Mouse (Mus musculus): ENCODE measurements around the gene Magi2.
"Not testable (repeated sequence)": the region's sequence is repeated elsewhere in the genome, so short reads cannot be mapped to it uniquely, and the experiment has no call there.

The Magi2 gene

DNA sequence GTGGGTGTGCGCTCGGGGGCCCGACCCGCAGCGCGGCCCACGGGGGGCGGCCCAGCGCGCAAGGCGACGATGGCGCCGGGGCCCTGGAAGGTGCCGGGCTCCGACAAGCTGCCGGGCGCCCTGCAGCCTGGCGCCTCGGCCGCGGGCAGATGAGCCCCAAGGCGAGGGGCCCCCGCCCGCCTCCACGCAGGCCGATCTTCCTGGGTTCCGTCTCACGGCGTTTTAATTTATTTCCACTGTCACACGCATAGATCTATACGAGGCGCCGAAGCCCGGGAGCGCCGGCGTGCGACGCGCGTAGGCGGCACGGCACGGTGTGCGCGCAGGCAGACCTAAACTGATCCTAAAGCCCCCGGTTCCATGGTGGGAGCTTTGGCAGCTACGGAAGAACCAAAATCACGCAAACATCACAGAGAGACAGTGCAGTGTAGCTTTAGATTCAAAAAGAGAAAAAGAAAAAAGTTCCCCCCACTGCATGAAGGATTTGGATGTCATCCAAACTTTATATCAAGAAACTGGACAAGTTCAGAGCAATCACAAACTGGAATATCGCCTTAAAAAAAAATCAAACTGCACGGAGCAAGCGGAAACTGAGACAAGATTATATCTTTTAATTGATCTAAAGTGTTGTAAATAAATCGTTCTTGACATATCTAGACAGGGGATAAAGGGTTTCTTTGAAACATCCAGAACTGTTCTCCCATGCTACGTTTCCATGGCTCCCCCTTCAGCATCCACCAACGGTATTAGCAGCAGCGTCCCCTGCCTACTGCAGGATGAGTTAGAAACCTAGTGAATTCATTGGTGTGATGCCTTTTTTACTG, 1475.9 kb downstream of the Magi2 start:
- DNase-seq (ENCODE audit: low spot score in 2 of 2): peak in 1 of 2 experiments; percentile 52

DNA sequence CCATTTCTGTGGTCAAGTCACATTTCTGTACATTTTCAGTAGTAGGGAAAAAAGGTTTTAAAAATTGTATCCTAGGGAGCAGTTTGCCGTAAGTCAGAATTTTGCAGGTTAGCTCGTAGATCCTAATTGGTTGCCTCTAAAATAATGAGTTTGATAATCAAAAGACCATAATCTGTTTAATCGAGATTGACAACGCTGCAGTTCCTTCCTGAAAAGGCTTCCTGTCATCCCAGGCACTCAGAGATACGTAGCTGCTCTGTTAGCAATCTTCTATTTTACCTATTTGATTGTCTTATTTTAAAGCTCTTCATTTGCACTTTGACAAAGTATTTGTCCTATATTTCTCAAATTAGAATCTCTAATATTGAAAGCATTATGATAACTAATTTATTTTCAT, 1476.5 kb downstream of the Magi2 start:
- no peak for DNase-seq (ENCODE audit: low spot score in 2 of 2)

DNA sequence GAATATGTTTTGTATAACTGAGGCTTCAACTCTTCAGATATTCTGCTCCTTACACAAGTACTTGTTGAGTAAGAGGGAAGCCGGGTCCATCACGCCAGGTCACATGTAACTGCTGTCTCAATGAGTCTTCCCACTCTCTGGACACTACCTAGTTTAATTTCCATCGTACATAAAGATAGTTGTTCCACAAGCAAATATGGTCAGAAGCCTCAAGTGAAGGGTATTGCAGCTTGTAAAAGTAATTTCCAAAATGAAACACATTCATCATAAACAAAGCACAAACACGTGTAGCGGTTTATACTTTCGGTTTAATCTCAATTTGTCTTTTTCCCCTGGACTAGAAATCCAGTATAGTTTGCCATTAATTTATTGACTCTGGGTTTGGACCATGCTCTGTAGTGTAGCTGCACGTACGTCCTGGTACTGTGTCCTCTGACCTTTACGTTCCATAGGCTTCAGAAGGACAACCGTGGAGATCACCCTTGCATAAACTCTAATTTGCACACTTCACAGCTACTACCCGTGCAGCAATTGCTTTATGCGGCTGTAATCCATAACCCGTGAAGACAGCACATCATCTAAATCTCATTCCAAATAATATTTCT, 1477.2 kb downstream of the Magi2 start:
- no peak for DNase-seq (ENCODE audit: low spot score in 2 of 2)

DNA sequence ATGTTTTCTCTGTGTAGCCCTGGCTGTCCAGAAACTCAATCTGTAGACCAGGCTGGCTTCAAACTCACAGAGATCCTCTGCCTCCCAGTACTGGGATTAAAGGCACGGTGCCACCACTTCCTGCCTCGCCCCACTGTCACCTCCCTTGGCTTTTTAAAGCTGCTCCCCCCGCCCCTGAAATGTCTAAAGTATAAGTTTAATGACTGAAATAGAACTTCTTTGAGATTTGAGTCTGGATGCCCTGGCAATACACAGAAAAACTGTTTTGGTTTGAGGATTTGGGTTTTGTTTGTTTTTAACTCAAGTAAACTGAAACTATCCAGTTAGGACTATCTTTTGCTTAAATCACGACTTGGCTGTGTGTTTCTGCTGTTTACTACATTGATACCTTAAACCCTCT, 1478.0 kb downstream of the Magi2 start:
- no peak for DNase-seq (ENCODE audit: low spot score in 2 of 2)

DNA sequence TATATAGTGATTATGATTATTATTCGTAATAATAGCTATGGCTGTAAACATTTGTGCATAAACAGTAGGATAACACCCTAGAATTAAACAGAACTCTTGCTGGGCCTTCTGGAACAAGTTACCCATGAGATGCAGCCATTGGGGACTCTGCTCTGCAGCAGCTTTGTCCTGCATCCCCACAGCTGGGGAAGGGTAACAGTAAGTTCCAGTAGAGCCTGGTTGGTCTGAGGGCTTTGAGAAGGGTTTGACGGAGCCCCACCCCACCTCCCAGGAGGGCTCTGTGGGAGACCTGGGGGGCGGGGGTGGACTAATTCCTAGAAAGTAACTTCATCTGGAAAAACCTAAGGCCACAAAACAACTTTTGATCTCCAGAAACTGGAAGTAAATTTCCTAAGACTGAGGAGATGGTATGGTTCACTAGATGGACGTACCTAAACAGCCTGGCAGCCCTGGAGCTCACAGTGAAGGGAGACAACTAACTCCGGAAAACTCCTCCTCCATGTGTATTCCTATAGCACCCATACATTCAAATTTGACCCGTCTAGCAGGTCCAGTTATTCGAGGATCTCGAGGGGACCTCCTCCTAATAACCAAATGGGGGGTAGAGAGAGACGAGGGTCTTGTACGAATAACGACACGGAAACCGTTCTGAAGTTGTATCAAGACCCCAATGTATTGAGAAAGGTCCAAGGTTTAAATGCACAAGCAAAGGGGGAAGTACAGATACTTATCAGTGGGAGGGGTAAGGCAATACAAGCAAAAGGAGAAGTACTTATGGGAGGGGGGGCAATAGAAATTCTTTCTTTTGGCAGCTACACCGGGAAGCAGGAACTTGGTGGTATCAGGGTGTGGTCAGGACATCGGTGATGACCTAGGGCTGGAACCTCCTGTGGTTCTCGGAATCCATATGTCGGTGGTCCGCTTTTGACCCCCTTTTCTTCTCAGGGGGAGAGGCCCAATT, 1479.8 kb downstream of the Magi2 start:
- not testable (repeated sequence) for DNase-seq (ENCODE audit: low spot score in 2 of 2)

DNA sequence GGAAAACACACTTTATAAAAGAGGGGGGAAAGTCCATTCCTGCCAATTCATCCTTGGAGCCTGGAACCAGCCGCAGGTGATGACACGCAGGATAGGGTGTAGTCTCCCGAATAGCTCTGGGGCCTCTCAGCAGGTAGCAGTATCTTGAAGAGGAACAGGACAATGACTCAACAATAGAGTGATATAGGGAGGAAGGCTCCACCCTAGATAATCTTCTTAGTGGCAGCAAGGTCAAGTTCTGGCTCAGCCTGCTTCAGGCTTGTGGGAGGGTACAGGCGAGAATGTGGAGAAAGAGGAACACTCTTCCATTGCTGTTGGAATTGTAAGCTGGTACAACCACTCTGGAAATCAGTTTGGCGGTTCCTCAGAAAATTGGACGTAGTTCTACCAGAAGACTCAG, 1484.0 kb downstream of the Magi2 start:
- DNase-seq (ENCODE audit: low spot score in 2 of 2): not testable (repeated sequence)

DNA sequence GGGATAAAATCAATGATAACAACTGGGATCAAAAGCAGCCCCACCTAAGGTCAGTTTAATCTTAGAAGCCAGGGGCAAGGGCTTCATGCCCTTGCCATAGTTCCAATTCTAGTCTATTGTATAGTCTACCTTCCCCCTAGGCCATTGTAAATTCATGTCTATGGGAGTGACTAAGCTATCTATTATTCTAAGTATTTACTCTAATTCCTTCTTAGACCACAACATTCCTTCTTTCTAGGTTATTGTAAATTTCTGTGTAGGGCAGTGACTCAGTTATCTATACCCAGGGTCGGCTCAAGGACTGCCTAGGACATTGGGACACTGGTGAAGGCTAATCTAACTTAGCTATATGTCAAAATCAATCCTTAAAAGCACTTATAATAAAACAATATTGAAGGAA, 1487.8 kb downstream of the Magi2 start:
- DNase-seq (ENCODE audit: low spot score in 2 of 2): not testable (repeated sequence)

DNA sequence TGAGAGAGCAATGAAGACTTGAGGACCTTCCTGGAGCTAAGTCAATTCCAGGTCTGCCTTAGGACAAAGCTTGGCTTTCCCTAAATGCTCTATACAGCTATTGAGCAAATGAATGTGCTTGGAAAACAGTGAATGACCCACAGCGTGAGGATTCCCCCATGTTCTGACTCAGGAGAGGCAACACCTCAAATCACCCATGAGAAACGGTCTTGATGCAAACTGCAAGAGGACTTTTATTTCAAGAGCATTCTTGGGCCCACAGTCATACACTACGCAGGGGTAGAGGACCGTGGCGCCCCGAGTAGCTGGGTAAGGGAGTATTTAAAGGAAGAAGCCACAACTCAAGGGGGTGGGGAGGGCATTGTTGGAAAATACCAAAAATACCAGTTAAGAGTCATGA, 1489.1 kb downstream of the Magi2 start:
- DNase-seq (ENCODE audit: low spot score in 2 of 2): not testable (repeated sequence)

DNA sequence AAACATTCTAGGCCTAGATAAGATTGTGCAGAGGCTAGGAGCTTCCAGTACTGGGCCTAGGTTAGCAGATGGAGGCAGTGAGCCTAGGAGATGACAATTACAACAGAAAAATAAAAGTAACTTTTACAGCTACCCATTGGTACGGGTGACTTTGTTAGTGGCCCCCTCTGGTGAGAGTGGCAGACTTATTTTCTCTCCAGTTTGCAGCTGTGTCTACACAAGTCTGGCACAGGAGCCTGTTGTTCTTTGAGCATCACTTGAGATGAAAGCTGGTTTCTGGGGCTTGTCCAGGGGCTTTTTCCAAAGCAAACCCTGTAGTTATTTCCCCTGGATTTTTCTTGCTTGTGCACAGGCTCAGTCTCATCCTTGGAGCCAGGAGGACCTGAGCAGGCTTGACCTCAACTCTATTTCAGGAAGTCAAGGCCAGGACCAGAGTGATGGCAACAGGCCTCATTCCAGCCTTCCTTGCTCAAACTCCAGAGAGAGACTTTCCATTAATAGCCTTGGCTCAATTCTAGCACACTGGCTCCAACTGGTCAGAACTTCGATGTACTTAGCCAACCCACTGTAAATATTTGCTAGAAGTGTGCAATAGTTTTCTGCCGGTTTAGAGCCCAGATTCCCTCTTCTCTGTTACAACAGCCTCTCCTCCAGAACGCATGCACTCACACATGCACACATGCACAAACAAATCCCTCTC, 1493.5 kb downstream of the Magi2 start:
- no peak for DNase-seq (ENCODE audit: low spot score in 2 of 2)

DNA sequence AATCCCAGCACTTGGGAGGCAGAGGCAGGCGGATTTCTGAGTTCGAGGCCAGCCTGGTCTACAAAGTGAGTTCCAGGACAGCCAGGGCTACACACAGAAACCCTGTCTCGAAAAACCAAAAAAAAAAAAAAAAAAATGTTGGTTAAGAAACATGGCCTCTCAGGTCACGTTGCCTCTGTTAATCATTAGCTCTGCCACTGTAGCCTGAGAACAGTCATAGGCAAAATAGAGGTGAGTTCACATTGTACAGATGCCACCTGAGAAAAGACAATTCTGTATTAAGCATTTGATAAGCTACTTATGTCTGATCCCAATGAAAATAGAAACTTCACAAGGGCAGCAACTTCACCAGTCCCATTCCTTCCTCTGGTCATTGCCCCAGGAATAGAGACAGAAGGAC, 1496.4 kb downstream of the Magi2 start:
- DNase-seq (ENCODE audit: low spot score in 2 of 2): not testable (repeated sequence)

DNA sequence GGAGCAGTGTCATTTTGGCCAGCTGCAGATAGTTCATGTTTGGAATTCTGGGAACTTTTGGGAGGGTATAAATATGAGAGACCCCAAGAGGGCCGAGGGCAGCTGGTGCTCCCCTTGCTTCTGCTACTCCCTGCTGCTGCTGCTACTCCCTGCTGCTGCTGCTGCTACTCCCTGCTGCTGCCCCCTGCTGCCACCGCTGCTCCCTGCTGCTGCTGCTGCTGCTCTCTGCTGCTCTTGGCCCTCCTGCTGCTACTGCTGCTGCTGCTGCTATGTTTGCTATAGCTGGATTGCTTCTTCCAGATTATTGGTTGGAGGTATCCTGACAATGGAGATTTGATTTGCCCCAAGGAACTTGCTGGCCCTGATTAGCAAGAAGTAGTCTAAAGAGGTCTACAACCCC, 1512.0 kb downstream of the Magi2 start:
- no peak for DNase-seq (ENCODE audit: low spot score in 2 of 2)

DNA sequence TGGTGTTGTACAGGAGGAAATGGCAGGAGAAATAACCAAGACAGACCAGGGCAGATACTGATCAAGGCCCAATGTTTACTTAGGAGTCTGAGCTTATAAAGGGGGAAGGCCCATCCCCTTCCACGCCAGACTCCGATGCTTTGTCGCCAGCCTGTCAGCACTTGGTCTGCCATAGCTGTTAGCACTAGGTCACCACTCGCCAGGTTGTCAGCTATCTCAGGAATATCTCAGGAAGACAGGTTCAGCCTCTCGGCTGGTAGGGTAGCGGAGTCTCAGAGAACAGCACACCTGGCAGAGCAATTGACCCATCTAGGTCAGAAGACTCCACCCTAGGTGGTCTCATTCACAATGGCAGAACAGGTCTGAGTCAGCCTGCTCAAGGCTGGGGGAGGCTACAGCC, 1514.4 kb downstream of the Magi2 start:
- no peak for DNase-seq (ENCODE audit: low spot score in 2 of 2)

DNA sequence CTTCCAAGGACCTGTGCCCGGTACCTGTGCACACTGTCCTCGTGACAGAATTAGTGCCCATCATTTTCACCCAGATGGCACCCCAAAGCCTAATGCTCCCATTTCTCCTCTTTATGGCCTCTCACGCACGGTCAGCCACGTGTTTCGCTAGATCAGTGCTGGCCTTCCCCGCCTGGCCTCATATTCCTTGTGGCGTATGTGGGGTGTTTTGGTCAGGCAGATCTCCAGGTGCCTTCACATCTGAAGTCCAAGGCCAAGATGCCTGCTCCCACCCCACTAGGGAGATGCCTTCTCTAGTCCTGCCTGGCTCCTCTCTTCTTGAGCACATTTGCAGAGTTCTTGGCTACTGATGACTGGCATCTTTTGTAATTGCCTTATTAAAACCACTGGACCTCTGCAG, 1515.1 kb downstream of the Magi2 start:
- DNase-seq (ENCODE audit: low spot score in 2 of 2): no peak

DNA sequence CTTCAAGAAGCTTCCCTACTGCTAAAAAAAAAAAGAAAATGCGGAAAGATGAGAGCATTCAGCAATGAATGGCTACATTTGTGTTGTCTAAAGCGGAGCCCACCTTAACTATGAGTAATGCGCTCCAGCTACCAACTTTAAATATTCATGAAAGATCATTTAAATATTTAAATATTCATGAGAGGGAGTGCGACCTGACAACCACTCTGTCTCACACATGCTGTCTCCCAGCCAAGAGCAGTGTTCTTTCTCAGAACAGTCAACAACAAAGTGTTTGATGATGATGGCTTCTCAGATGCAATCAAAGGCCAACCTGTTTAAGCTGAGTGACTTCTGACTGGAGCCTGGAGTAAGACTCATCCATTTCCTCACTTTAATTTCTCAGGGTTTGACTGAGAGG, 1521.3 kb downstream of the Magi2 start:
- no peak for DNase-seq (ENCODE audit: low spot score in 2 of 2)

DNA sequence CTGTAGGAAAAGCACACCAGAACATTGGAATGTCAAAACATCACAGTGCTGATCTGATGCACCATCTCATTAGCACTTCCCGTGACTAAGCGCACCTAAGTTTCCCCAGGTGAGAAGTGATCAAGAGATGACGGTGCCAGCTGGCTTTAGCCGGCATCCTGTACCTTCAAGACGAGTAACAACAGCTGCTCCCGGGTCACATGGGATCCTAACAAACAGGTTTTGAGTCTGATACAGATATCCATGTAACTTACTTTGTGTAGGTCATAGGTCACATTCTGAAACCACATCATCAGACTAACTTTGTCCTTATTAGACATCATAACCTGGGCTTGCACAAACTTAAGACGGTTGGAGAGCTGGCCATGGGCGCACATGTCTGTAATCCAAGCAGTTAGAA, 1522.0 kb downstream of the Magi2 start:
- no peak for DNase-seq (ENCODE audit: low spot score in 2 of 2)

DNA sequence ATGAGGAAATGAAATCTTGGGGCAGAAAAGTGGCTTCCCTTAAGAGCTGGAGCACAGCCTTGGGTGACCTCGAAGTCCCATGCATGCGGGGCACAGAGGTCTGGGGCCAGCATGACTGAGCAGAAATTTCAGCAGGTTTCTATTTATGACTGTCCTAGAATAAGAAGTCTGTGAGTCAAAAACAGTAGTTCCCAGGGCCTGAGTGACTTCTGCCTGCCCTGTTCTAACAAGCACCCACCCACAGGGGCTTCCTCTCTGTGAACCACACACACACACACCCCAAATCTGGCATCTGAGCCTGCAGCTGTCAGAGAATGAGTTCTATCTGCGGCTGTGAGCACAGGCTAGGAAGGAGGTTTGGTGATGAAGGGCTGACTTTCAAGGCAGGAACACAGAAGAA, 1522.7 kb downstream of the Magi2 start:
- DNase-seq (ENCODE audit: low spot score in 2 of 2): no peak

DNA sequence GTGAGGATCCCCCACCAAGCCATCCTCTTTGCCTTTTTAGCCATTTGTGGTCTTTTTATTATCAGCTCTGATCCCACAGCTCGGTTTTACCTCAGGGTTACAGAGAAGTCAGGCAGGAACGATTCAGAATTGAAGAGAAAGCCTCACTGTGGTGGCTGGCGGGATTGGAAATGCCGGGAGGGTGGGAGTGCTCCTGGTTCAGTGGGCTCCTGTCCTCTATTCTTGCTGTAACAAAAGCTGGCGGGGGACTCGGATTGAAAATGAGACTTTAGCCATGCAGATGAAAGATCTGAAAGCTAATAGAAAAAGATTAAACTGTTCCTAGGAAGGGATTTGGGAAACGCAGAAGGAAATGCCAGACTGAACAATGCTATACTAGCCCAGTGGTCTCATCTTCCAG, 1524.2 kb downstream of the Magi2 start:
- DNase-seq (ENCODE audit: low spot score in 2 of 2): no peak

DNA sequence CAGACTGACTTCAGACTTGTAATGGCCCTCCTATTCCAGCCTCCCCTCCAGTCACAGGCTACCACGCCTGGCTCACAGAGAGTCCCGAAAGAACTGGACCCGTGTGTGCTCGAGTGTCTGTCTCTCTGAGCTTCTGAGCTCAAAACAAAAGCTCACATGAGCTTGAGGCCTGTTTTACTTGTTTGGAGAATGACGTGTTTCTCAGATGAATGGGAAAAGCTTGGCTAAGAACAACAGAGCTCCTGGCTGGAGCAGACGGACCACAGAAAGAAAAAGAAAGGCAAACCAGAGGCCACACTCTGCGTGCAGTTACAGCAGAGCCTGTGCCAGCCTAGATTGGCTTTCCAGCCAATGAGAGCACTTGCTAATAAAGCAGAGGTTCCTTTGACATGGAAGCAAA, 1524.9 kb downstream of the Magi2 start:
- no peak for DNase-seq (ENCODE audit: low spot score in 2 of 2)

DNA sequence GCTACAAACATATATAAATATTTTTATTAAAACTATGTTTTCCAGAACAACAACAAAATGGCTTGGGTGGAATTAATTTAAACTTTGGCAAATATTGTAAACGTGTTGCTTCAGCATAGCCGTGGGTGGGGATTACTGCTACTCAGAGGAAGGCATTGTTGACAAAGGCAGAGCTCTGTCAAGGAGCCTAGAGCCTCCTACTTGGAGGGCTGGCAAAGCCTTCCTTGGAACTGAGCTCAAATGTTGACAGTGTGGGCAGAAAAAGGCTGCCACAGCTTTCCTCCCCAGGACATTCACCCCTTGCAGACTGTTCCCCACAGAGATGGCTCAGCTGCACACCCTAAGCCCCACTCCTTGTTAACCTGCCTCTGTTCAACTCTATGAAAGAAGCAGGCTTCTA, 1526.3 kb downstream of the Magi2 start:
- peak in 1 of 2 experiments; percentile 16 for DNase-seq (ENCODE audit: low spot score in 2 of 2)

DNA sequence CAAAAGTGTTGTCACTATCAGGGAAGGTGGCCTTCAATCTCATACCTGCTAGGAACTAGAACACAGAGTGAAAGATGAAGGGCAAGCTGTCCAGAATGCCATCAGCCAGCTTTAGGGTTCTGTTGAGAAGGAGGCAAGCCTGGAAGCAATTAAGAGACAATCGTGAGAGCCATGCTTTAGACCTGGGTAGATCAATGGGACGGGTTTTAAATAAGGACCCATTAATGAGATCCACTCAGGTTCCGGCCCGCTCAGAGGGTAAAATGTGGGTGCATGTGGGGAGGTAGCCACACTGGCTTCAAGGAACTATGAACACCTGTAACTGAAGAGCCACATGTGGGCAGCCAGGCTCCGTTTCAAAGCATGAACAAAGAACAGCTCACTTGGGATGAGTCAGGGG, 1527.1 kb downstream of the Magi2 start:
- no peak for DNase-seq (ENCODE audit: low spot score in 2 of 2)

Data from left cerebral cortex, adult 9 months (tissue).